Mouse (Mus musculus): ENCODE measurements around the gene Cerkl.

Gene Cerkl

GRCm38 (mm10) chr2:79316182-79316880 is 140.3 kb downstream of the Cerkl start:
- no peak for DNase-seq (ENCODE audit: extremely low spot score)

GRCm38 (mm10) chr2:79315108-79315507 is 141.5 kb downstream of the Cerkl start:
- no peak for DNase-seq (ENCODE audit: extremely low spot score)

GRCm38 (mm10) chr2:79312499-79312898 is 144.1 kb downstream of the Cerkl start:
- no peak for DNase-seq (ENCODE audit: extremely low spot score)

GRCm38 (mm10) chr2:79309454-79310118 is 147.0 kb downstream of the Cerkl start:
- no peak for DNase-seq (ENCODE audit: extremely low spot score)

- DNase-seq (ENCODE audit: extremely low spot score), result no peak
Observed at GRCm38 (mm10) chr2:79307549-79307948, 149.0 kb downstream of the Cerkl start.

GRCm38 (mm10) chr2:79302398-79302797 is 154.2 kb downstream of the Cerkl start:
- no peak for DNase-seq (ENCODE audit: extremely low spot score)

GRCm38 (mm10) chr2:79292431-79292830 is 164.2 kb downstream of the Cerkl start:
- no peak for DNase-seq (ENCODE audit: extremely low spot score)

- no peak for DNase-seq (ENCODE audit: extremely low spot score)
Observed at GRCm38 (mm10) chr2:79291922-79292321, 164.7 kb downstream of the Cerkl start.

- no peak for DNase-seq (ENCODE audit: extremely low spot score)
Observed at GRCm38 (mm10) chr2:79290149-79290548, 166.4 kb downstream of the Cerkl start.

- DNase-seq (ENCODE audit: extremely low spot score), result no peak
Observed at GRCm38 (mm10) chr2:79284206-79284605, 172.4 kb downstream of the Cerkl start.
